Mouse (Mus musculus): ENCODE data around the gene Agtrap.
"Not testable (repeated sequence)": the region's sequence is repeated elsewhere in the genome, so short reads cannot be mapped to it uniquely, and the experiment has no call there.

Gene Agtrap

DNA sequence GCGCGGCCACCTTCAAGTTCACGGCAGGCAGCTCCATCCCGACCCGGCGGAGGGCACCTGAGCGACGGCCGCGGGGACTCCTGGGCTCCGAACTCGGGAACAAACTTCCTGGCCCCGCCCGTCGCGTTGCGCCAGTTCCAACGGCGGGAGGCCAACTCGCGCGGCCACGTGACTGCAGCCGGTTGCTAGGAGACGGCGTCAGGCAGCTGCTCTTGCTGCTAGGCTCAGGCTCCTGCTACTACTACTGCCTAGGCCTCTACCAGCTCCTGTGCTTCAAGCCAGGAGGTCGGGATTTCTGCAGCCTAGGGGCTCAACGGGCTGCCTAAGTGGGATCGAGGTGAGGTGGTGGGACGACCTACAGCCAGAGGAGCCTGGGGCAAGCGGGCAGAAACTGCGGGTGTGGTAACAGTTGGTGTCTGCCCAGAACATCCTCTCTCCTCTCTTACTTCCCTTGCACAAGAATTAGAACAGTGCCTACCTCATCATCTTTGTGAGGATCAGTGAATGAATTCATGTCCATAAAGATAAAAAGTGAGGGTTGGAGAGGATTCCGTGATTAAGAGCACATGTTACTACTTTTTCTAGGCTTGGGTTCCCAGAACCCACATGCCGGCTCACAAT lies at the start of gene Agtrap:
TSS of gene Agtrap (minus strand) at position 125 of the 621 bp plus-strand sequence.
- DNase-seq (ENCODE audit: low read depth, low spot score) = peak; percentile 95

DNA sequence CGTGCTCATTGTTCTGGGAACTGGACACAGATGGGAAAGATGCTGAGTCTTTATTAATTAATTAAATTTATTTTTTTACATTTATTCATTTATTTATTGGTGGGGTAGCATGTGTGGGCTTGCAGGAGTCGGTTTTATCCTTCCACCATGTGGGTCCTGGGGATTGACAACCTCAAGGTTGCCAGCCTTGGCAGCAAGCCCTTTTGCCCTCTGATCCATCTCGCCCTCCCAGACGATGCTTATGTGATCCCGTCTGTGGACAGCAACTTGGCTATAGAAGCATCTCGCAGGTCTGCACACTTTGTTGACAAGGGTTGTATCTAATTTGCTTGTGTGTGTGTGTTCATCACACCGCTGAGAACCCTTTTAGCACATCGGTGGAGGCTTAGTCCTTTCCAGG lies 49.7 kb upstream of the Agtrap start:
- DNase-seq (ENCODE audit: low read depth, low spot score) = no peak

DNA sequence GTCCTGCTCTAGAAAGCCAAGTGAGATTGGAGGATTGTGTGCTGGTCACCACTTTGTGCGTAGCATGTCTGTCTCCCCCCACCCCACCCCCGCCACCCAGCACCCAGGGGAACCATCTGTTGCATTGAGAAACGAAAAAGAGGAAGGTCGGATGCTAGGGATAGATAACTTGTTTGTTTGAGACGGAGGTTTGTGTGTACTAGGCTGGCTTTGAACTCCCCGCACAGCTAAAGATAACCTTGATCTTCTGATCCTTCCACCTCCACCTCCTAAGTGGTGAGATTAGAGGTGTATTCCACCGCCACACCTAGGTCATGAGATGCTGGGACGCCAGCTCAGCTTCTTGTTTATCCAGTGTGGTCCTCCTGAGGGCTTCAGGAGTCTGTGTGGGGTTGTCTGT lies 47.2 kb upstream of the Agtrap start:
- DNase-seq (ENCODE audit: low read depth, low spot score) = no peak

DNA sequence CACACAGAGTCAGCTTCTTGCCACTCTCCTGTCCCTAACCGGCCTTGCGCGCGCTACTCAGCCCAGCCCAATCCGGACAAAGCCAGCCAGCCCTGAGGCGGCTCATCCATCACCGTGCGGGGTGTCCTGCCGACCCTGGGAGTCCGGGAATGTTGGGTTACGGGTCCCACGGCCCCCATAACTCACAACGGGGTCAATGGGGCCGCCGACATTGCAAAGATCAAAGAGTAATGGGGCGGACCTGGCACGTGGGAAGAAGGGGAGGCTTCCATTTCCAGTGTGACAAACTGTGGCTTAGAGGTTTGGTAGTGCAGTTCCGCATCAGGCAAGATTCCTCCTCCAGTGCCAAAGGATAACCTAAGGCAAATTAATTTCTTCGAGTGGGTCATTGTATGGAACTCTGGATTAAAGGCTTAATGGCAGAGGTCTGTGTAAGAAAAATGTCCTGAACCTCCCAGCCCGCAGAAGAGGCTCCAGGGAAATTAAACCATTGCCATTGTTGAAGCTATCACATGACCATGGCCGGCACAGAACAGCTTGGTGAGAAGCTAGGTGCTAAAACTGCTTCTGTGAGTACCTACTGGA lies 43.8 kb upstream of the Agtrap start:
- no peak for DNase-seq (ENCODE audit: low read depth, low spot score)

DNA sequence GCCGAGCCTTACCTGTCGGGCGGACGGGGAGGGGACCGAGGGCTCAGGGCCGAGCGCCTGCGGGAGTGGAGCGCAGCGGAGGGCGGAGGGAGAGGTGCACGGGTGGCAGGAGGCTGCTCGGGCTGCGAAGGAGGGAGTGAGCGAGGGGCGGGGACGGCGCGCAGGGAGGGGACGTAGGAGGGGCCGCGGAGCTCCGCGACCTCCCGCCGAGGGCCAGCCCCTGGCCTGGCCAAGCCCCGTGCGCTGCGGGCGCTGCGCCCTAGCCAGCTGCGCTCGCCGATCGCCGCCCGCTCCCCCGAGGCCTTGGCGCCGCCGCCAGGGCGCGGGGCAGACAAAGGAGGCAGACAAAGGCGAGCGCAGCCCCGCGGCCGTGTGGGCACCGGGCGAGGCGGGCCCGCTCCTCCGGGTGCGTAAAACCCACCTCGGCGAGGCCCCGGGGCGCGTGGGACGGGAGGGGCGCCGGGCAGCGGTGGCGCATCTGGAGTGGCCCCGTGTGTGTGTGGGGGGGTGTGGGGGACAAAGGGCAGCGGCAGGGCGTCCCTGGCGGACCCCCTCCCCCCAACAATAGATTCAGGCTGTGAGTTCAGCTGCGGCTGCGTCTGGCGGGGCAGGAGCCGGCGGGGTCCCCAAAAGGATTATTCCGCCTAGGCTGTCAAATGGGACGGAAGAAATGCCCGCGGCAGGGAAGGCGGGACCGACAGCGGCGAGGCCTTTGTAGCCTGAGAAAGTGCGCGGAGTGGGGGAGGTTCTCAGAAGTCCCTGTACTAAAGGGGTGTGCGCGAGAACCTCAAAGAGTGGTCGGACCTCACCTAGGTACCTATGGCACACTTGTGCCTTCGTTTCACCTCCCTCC lies 43.0 kb upstream of the Agtrap start, which contains the start of gene Draxin:
TSS of gene Draxin (minus strand) at position 138 of the 853 bp plus-strand sequence.
- peak; percentile 62 for DNase-seq (ENCODE audit: low read depth, low spot score)

DNA sequence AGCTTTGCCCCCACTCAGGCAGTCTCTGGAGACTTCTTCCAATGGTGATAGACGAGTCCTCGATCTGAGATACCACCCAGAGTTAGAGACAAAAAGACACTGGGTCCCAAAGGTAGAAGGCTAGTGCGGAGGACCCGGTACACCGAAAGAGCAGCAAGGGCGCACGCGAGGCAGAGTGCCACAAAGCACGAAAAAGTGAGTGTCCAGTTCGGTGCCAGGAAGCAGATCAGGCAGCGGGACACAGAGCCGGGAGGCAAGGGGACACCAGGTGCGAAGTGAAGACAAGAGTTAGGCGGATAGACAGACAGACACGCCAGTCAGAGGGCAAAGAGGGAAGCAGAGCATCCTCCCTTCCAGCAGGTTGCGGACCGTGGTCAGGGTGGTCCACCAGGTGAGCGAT lies 42.3 kb upstream of the Agtrap start, which contains the start of gene Mad2l2:
TSS of gene Mad2l2 (plus strand) at position 252 of the 400 bp plus-strand sequence.
- no peak for DNase-seq (ENCODE audit: low read depth, low spot score)

DNA sequence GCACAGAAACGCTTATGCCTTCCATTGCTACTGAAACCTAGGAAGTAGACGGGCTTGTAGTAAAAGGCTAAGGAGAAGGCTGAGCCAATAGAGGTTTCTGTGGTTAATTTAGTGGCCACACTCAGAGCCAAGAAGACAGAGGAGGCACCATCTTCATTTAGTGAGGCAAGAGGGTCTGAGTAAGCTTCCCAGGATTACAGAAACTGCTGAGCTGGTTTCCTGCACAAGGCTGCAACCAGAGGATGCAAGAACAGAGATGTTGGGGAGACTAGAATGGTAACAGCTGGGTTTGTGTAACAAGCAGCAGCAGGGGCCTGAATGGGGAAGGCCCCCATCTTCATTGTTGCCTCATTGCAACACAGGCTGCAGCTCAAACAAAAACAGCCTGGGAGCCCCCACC lies 40.8 kb upstream of the Agtrap start:
- no peak for DNase-seq (ENCODE audit: low read depth, low spot score)

DNA sequence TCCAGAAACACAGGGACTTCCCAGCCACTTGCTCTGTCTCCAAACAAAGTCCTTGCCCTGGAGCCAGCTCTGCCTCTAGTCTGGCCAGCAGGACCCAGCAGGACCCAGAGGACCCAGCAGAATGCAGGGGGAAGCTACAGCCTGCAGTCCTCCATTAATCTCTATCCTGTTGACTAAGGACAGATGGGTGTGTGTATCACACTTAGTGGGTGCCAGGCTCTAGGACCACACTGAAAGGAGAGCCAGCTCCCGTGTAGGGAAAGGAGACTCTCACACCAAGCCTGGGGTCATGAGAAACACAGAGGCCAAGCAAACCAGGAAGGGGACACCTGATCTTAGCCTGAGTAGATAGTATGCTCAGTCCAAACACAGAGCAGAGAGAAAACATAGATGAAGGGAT lies 40.4 kb upstream of the Agtrap start:
- DNase-seq (ENCODE audit: low read depth, low spot score) = no peak

DNA sequence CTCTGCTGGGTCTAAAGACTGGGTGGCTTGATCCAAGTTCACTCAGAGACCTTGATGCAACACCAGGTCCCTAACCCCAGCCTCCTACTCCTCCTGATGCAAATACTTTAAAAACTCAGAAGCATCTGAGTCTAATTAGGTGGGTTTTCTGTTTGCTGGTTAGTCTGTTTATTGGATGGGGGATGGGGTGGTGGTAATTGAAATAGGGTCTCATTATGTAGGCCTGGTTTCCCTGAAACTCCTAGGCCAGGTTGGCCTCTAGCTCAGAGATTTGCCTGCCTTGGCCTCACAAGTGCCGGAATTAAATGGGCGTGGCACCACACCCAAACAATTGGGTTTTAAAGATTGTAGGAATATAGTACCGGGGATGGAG lies 34.8 kb upstream of the Agtrap start:
- no peak for DNase-seq (ENCODE audit: low read depth, low spot score)

DNA sequence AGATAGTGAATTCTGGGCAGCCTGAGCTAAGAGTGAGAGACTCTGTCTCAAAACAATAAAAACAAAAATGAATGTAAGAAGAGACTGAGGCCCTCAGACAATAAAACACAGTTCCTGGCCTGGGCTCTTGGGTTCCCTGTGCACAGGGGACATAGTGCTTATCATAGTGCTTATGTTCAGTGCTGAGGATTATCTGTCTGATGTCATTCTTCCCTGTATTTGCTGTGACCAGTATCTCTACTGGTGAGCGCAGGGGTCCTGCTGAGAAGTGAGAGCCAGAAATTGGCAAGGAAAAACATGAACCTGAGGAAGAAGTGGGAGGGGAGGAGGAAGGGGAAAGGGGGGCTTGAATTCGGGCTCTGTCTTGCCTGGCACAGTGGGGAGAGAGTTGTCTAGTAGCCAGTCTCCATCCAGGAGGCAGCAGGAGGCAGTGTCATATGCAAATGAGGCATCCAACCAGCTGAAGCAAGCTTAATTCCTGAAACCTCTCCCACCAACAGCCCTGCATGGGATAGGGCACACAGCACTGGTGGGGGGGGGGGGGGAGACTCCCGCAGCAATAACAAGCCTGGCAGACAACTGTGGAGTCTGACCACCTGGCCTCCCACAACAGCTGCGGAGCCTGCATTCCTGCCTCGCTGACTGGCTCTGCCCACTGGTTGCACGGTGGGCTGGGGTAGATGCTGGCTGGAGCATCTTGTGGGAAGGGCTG lies 34.3 kb upstream of the Agtrap start:
- DNase-seq (ENCODE audit: low read depth, low spot score) = peak; percentile 78

DNA sequence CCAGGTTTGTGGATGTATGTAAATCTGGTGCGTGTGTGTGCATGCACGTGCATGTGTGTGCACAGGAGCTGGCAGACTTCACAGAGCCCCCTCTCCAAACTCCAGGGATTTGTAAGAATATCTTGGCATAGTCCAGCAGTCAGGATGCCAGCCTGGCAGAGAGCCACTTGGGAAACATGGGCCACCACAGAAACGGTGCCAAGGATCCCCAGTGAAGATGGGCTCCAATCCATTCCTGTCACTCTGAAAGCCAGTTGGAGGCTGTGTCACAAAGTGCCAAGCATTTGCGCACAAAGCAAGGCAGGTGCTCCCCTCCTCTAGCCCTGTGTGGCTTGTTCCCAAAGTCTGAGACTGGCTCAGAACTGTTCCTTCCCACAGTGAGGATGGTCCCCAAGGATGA lies 33.5 kb upstream of the Agtrap start:
- DNase-seq (ENCODE audit: low read depth, low spot score) = no peak

DNA sequence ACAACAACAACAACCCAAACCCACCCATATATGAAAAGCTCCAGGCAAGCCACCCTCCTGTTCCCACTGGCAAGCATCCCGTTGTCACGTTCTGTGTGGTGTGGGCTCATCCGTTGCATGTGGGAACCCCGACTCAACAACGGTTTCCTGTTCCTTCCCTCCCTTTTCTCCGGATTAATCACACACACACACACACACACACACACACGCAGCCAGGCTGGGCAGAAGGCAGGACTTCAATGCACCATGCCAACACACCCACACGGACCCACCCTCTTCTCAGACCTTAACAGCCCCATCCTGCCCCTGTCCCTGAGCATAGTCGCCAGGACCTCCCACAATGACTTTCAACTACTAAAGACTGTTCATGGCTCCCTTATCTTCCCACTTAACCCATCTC lies 32.7 kb upstream of the Agtrap start:
- no peak for DNase-seq (ENCODE audit: low read depth, low spot score)

DNA sequence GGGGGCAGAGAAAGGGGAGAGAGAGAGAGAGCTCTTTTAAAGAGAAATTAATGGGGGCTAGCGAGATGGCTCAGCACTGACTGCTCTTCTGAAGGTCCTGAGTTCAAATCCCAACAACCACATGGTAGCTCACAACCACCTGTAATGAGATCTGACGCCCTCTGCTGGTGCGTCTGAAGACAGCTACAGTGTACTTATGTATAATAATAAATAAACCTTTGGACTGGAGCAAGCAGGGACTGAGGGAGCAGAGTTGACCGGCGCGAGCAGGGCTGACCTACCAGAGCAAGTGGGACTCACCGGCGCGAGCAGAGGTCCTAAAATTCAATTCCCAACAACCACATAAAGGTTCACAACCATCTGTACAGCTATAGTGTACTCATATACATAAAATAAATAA lies 31.7 kb upstream of the Agtrap start:
- not testable (repeated sequence) for DNase-seq (ENCODE audit: low read depth, low spot score)

DNA sequence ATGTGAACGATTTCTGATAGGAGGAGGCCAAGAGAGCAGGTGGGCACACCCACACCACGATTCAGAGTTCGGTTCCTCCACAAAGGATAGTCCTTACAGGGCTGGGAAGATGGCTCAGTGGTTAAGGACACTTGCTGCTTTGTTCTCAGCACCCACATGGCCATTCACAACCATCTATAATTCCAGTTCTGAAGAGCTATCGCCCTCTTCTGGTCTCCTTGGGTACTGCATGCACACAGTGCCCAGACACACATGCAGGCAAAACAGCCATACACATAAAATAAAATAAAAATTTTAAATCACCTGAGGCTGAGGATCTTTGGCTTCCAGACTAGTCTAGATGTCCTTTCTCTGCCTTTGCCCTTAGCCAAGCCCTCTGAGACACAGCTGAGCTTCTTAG lies 29.6 kb upstream of the Agtrap start:
- DNase-seq (ENCODE audit: low read depth, low spot score) = peak; percentile 68

DNA sequence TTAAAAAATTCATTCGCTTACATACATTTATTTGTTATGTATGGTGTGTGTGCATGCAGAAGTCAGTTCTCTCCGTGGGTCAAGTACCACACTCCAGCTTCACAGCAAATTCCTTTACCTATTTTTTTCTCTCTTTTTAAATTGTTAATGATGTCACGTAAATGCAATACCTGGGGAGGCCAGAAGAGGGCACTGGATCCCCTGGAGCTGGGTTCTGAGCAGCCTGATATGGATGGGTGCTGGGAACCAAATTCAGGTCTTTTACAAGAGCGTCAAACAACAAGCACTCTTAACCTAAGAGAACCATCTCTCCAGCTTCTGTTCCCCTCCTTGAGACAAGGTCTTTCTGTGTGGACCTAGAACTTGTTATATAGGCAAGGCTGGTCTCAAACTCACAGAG lies 28.8 kb upstream of the Agtrap start:
- DNase-seq (ENCODE audit: low read depth, low spot score) = peak; percentile 75

DNA sequence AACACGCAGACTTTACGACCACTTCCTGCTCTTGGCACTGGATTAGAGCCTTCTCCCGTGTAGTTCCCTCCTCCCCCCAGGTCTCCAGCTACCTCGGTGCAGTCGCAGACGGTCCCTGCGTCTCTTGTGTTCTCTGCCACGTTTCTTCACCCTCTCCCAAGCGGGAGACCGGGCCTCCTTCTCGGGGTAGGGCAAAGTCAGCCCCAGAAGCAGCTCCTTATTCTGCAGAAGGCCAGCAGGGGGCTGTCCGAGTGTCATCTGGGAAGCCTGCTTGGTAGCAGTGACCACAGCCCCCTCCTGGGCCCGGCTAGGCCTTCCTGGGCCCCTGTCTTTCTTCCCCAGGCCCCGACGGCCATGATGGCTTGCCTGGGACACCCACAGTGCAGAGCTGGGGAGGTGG lies 27.6 kb upstream of the Agtrap start:
- DNase-seq (ENCODE audit: low read depth, low spot score) = peak; percentile 49

DNA sequence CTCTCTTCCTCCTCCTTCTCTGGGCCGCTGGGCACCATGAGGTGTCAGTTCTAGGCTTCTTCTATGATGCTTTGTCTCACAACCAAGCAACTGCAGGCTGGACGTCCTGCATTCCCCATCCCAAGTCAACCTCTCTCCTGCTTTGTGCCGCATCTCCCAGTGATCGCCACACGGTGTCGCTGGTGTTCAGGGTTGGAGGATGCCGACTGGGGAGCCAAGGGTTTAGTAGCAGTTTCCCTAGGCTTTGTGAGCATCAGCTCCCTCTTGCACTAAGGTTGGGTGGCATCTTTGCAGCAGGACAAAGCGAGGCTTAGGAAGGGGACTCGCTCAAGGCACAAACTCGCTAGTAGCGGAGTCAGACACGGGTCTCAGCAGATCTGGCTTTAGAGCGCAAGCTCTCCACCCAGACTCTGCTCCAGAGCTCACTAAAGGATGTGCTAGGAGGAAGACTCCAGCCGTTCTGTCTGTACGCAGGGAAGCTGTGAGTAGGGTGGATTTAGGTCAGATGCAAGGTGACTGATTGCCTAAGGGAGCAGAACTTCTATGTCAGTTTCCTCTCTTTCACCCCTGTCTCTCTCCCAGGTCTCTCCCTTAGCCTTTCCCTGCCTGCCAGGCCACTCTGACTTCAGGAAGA lies 27.0 kb upstream of the Agtrap start:
- peak; percentile 90 for DNase-seq (ENCODE audit: low read depth, low spot score)

DNA sequence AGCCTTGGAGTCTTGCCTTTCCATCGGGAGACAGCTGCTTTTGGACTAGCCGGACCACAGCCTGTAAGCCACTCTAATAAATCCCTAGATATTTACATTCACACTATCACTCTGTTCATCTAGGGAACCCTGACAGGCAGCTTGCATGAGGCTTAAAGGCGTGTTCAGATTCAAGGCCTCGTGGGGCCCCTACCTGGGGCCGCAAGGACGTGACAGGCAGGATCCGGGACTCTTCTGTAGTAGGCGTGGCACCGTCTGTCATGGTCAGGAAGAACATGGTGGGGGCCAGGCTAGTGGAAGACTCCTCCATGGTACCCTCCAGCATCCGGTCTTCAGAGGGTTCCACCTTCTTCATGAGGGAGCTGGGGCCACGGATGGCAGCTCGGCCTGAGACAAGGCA lies 24.7 kb upstream of the Agtrap start:
- no peak for DNase-seq (ENCODE audit: low read depth, low spot score)

DNA sequence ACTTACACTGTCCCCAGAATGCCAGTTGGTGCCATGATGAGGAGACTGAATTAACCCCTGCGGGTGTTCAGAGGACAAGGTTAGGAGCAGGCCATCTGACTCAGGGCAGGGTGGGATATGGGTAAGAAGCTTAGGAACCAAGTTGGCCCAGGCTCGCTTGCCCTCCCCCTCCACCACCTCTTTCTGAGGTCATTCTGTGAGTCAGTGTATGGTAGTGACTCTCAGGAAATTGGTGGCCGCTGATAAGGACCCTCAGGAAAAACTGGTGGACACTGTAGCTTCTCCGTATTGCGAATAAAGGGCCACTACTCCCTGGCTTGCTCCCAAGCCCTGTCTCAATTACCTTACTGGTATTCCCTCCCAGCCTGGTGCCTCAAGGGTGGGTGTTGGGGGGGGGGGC lies 21.4 kb upstream of the Agtrap start:
- no peak for DNase-seq (ENCODE audit: low read depth, low spot score)

DNA sequence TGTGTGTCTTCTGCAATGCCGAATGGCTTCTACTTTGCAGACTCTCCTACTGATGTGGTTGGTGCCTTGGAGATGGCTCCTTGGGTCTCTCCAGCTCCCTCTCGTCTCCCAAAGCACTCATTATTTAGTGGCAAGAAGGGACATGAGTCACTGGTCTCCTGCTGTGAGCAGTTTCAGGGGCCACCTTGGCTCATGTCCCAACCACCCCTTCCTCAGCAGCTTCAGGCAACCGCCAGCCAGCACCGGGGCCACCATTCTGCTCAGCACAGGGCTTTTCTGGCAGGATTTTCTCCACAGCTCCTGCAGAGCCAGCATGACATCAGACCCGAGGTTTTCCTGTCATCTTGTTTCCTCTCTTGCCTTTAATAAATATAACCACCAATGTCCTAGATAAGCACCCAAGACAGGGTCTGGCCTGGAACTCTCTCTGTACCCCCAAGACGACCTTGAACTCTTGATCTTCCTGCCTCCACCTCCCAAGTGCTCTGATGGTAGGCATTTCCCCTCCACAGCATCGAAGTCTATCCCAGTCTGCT lies 20.8 kb upstream of the Agtrap start:
- DNase-seq (ENCODE audit: low read depth, low spot score) = no peak

DNA sequence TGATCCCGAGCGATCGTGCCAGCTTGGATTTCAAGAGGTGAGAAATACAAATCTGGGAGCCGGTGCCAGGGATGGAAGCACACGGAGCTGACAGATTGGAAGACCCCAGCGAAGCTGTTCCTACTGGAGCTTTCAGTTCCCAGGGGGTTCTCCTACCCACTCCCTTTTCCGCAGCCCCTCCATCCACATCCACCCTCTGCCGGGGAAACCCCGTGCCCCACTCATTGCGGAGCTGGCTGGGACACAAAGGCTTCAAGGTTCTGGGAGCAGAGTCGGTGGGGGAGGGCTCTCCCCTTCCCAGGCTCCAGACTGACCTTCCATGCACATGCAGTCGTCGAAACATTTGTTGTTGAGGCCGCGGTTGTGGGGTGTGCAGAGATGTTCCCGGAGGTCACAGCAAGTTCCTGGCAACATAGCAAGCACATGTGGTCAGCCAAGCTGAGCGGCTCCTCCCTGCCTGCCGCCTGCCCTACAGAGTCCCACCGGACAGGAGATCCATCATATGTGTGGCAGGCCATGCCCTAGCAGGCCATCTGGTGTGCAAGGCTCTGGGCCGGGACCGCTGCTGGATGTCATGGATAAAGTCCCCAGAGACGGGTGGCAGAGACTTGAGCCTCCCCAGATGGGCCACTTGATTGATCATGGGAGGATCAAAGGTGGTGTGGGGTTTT lies 19.9 kb upstream of the Agtrap start:
- DNase-seq (ENCODE audit: low read depth, low spot score) = no peak
